Mouse (Mus musculus): ENCODE results near the gene Hspa1a. TPM values are rescaled to one million over a fixed set of nuclear protein-coding genes. Genes with fewer than 3 reads are reported as not detected.
"Not testable (repeated sequence)": the region's sequence is repeated elsewhere in the genome, so short reads cannot be mapped to it uniquely, and the experiment has no call there.

The Hspa1a gene
- polyA plus RNA-seq, 1 experiment from 2014 or later, result 2.4 TPM

GRCm38 (mm10) chr17:34957966-34958365 is 14.0 kb downstream of the Hspa1a start:
- not testable (repeated sequence) for H3K36me3 ChIP-seq; H3K4me3 ChIP-seq; DNase-seq (ENCODE audit: low spot score); H3K27ac ChIP-seq; H3K9me3 ChIP-seq; H3K4me1 ChIP-seq
- 28% methylated on average over 21 of the region's 40 CpGs for WGBS
- peaks cover 36% of the 10 kb centered on the region; the same call in 1 of the 2 replicates for H3K27me3 ChIP-seq (ENCODE audit: insufficient read depth, poor library complexity, severe bottlenecking)

- H3K4me1 ChIP-seq; H3K4me3 ChIP-seq; DNase-seq (ENCODE audit: low spot score); H3K36me3 ChIP-seq; H3K9me3 ChIP-seq; H3K27ac ChIP-seq: not testable (repeated sequence)
- 17% methylated on average over 35 of the region's 40 CpGs for WGBS
- H3K27me3 ChIP-seq (ENCODE audit: insufficient read depth, poor library complexity, severe bottlenecking), result peaks cover 31% of the 10 kb centered on the region; the same call in 1 of the 2 replicates
Observed at GRCm38 (mm10) chr17:34957291-34957690, 14.7 kb downstream of the Hspa1a start.

GRCm38 (mm10) chr17:34956340-34956739 is 15.6 kb downstream of the Hspa1a start:
- Histone ChIP-seq H3K36me3 (peaks cover 4% of the 10 kb centered on the region; the same call in 1 of the 2 replicates), H3K27me3 (ENCODE audit: insufficient read depth, poor library complexity, severe bottlenecking) (peaks cover 22% of the 10 kb centered on the region; the same call in 1 of the 2 replicates), H3K27ac (no peak overlapping the region), H3K9me3 (no peaks in the 10 kb centered on the region), H3K4me3 (no peak overlapping the region), H3K4me1 (peaks cover 7% of the 10 kb centered on the region)
- no peak for DNase-seq (ENCODE audit: low spot score)
- 19% methylated on average over 1 of the region's 1 CpGs for WGBS

- peaks cover 22% of the 10 kb centered on the region; the same call in 1 of the 2 replicates for H3K27me3 ChIP-seq (ENCODE audit: insufficient read depth, poor library complexity, severe bottlenecking)
- peaks cover 8% of the 10 kb centered on the region for H3K36me3 ChIP-seq
- H3K4me1 ChIP-seq, result peaks cover 12% of the 10 kb centered on the region
- no peak overlapping the region for H3K4me3 ChIP-seq
- no peak for DNase-seq (ENCODE audit: low spot score)
- WGBS, result 72% methylated on average over 3 of the region's 3 CpGs
- H3K27ac ChIP-seq, result no peak overlapping the region
- no peaks in the 10 kb centered on the region for H3K9me3 ChIP-seq
Observed at GRCm38 (mm10) chr17:34955884-34956283, 16.1 kb downstream of the Hspa1a start.

- Histone ChIP-seq H3K4me3 (no peak overlapping the region), H3K36me3 (peaks cover 18% of the 10 kb centered on the region), H3K27me3 (ENCODE audit: insufficient read depth, poor library complexity, severe bottlenecking) (peaks cover 22% of the 10 kb centered on the region; the same call in 1 of the 2 replicates), H3K9me3 (no peaks in the 10 kb centered on the region), H3K4me1 (peaks cover 13% of the 10 kb centered on the region), H3K27ac (no peak overlapping the region)
- WGBS, result 77% methylated on average over 4 of the region's 4 CpGs
- no peak for DNase-seq (ENCODE audit: low spot score)
Observed at GRCm38 (mm10) chr17:34954831-34955230, 17.1 kb downstream of the Hspa1a start.

GRCm38 (mm10) chr17:34953904-34954303 is 18.1 kb downstream of the Hspa1a start:
- Histone ChIP-seq H3K9me3 (no peaks in the 10 kb centered on the region), H3K27ac (no peak overlapping the region), H3K4me3 (no peak overlapping the region), H3K4me1 (peaks cover 12% of the 10 kb centered on the region), H3K36me3 (peaks cover 24% of the 10 kb centered on the region), H3K27me3 (ENCODE audit: insufficient read depth, poor library complexity, severe bottlenecking) (peaks cover 22% of the 10 kb centered on the region; the same call in 1 of the 2 replicates)
- 94% methylated on average over 4 of the region's 4 CpGs for WGBS
- DNase-seq (ENCODE audit: low spot score), result no peak

- Histone ChIP-seq H3K4me3 (peak overlapping the region; percentile 98; the same call in 1 of the 2 replicates), H3K27ac (peak overlapping the region; percentile 98; the same call in 1 of the 2 replicates)
Observed at GRCm38 (mm10) chr17:34953258-34953657, 18.7 kb downstream of the Hspa1a start.

GRCm38 (mm10) chr17:34952378-34953040 is 19.4 kb downstream of the Hspa1a start:
- H3K36me3 ChIP-seq, result peaks cover 24% of the 10 kb centered on the region
- H3K9me3 ChIP-seq, result no peaks in the 10 kb centered on the region
- WGBS, result 0% methylated on average over 23 of the region's 23 CpGs
- H3K4me3 ChIP-seq, result peak overlapping the region; percentile 98
- peak; percentile 90 for DNase-seq (ENCODE audit: low spot score)
- H3K27me3 ChIP-seq (ENCODE audit: insufficient read depth, poor library complexity, severe bottlenecking), result peaks cover 22% of the 10 kb centered on the region; the same call in 1 of the 2 replicates
- H3K27ac ChIP-seq, result peak overlapping the region; percentile 98
- peaks cover 12% of the 10 kb centered on the region for H3K4me1 ChIP-seq

More at GRCm38 (mm10) chr17:34953258-34953657, 18.7 kb downstream of the Hspa1a start:
- Histone ChIP-seq H3K27me3 (ENCODE audit: insufficient read depth, poor library complexity, severe bottlenecking) (peaks cover 22% of the 10 kb centered on the region; the same call in 1 of the 2 replicates), H3K4me1 (peaks cover 12% of the 10 kb centered on the region), H3K36me3 (peaks cover 24% of the 10 kb centered on the region), H3K9me3 (no peaks in the 10 kb centered on the region)
- DNase-seq (ENCODE audit: low spot score), result no peak
- WGBS, result 82% methylated on average over 3 of the region's 3 CpGs

- Histone ChIP-seq H3K9me3 (no peaks in the 10 kb centered on the region), H3K36me3 (peaks cover 24% of the 10 kb centered on the region), H3K4me3 (peak overlapping the region; percentile 98), H3K27ac (peak overlapping the region; percentile 98), H3K27me3 (ENCODE audit: insufficient read depth, poor library complexity, severe bottlenecking) (peaks cover 19% of the 10 kb centered on the region; the same call in 1 of the 2 replicates), H3K4me1 (peaks cover 12% of the 10 kb centered on the region)
- WGBS, result 0% methylated on average over 29 of the region's 29 CpGs
- DNase-seq (ENCODE audit: low spot score), result no peak
Observed at GRCm38 (mm10) chr17:34951636-34952377, 20.1 kb downstream of the Hspa1a start.

GRCm38 (mm10) chr17:34950514-34951455 is 21.2 kb downstream of the Hspa1a start:
- 43% methylated on average over 10 of the region's 10 CpGs for WGBS
- H3K9me3 ChIP-seq, result no peaks in the 10 kb centered on the region
- peaks cover 24% of the 10 kb centered on the region for H3K36me3 ChIP-seq
- H3K4me3 ChIP-seq, result peak overlapping the region; percentile 98
- H3K4me1 ChIP-seq, result peaks cover 12% of the 10 kb centered on the region
- DNase-seq (ENCODE audit: low spot score), result no peak
- peaks cover 15% of the 10 kb centered on the region; the same call in 1 of the 2 replicates for H3K27me3 ChIP-seq (ENCODE audit: insufficient read depth, poor library complexity, severe bottlenecking)
- H3K27ac ChIP-seq, result peak overlapping the region; percentile 98

- peaks cover 12% of the 10 kb centered on the region for H3K4me1 ChIP-seq
- H3K4me3 ChIP-seq, result no peak overlapping the region
- WGBS, result 29% methylated on average over 4 of the region's 4 CpGs
- H3K9me3 ChIP-seq, result no peaks in the 10 kb centered on the region
- H3K27ac ChIP-seq, result no peak overlapping the region
- no peak for DNase-seq (ENCODE audit: low spot score)
- H3K27me3 ChIP-seq (ENCODE audit: insufficient read depth, poor library complexity, severe bottlenecking), result peaks cover 2% of the 10 kb centered on the region; the same call in 1 of the 2 replicates
- H3K36me3 ChIP-seq, result peaks cover 24% of the 10 kb centered on the region
Observed at GRCm38 (mm10) chr17:34949553-34949969, 22.4 kb downstream of the Hspa1a start.
